Mouse (Mus musculus) T-helper 17 cell (primary cell): Measurements from ENCODE around the gene Snurf.

ENCODE experiments used
- in situ Hi-C, 2 experiments: fragments of 300-600 bp; cut with MboI, MseI; formaldehyde crosslinking; loops; 1 replicate in 1 of 2; 2 replicates in 1 of 2; pipeline ENCODE4 v1.15.1; 2025; ENCODE audit warnings: high pct_unique_total_duplicates in 2 of 2

Snurf gene

DNA sequence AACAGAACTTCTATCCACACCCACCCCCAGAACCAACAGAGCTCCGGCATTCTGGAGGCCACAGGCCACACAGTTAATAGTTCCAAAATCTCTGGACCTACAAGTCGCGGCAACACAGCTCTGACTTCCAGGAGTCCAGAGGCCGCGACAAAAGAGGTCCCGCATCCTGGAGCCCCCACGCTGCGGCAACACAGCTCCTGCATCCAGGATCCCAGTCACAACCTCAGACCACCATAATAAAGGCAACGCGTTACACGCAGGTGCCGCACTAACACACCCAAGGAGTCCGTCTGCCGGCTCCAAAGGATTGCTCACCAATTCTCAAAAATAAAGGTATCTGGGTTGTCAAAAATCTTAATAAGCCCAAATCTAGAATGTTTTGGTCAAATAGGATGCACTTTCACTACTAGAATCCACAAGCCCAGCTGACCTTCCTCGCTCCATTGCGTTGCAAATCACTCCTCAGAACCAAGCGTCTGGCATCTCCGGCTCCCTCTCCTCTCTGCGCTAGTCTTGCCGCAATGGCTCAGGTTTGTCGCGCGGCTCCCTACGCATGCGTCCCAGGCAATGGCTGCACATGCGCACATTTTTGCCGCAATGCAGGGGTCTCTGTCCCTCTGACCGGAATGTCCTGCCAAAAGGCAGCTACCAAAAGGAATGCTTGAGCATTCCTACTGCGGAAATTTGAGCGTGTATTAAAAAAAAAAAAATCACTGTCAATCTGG is at the start of gene Snurf, which contains the start of gene Gm38393:
Snurf (minus strand) TSS at position 444 of the 725 bp plus-strand sequence.
Gm38393 (minus strand) TSS at position 459 of the 725 bp plus-strand sequence.
- in situ Hi-C loops: no loop called here

GRCm38 (mm10) chr7:60047481-60048201 is 42.8 kb upstream of the Snurf start:
- in situ Hi-C loops: no loop called here

GRCm38 (mm10) chr7:60013186-60013585 is 8.3 kb upstream of the Snurf start:
- in situ Hi-C loops: no loop called here

DNA sequence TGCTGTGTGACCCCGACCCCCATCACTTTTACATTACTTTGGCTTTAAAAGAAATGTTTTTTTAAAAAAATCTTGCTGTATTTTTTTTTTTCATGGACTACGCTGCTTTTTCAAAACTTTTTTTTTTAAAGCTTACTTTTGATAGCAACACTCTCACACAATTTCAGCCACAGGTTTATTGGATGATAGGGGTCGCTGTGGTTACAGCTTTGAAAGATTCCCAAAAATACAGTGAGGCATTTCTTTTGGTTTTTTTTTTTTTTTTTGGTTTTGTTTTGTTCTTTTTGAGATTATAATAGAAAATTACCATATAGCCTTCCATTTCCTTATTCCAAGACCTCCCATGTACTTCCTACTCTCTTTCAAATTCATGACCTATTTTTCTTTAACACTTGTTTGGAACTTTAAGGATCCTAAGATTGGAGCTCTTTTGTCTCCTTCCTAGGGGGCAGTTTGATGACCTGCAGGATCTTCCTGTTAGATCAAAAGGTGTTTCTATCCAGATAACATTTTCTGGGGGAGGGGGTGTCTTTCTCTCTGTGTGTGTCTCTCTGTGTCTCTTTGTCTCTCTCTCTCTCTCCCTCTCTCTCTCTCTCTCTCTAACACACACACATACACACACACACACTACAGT is 3.0 kb upstream of the Snurf start:
- in situ Hi-C loops: no loop called here

- in situ Hi-C loops: no loop called here
These were observed 1.4 kb upstream of the Snurf start for GRCm38 (mm10) chr7:60006262-60006661.

DNA sequence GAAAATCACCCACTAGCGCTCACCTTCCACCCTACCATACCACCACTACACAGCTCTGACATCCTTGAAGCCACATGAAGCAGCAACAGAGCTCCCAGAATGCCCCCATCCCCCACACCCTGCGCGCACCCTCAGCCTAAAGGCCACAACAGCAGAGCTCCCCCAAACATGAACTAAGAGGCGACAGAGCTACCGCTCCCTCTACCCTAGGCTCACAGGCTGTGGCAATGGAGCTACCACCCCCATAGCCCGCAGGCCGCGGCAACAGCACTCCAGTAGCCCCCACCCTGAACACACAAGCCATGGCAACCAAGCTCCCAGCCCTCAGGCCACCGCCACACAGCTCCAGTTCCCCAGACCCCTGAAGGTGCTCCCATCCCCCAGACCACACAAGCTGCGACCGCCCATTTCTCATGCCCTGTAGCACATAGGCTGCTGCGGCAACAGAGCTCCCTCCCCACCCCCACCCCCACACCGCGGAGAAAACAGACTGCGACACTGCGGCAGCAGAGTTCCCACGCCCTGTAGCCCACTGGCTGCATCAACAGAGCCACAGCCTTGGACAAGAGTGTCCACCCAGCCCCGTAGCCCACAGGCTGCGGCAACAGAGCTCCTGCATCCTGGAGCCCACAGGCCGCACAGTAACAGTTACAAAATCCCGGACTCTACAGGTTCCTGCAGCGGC is 786 bp downstream of the Snurf start:
- in situ Hi-C loops: no loop called here

GRCm38 (mm10) chr7:60003006-60003865 is 1.6 kb downstream of the Snurf start:
- in situ Hi-C loops: no loop called here

- in situ Hi-C loops: no loop called here
These were observed 26.2 kb downstream of the Snurf start for GRCm38 (mm10) chr7:59978646-59979045.
